Mouse (Mus musculus) cerebellum, adult 2 months (tissue): ENCODE results near the gene Tlcd2.

Source experiments
- CTCF ChIP-seq: fragments of 200-500 bp; IDR thresholded peaks from 2 replicates; pipeline ENCODE4 v1.5.1; 2011; ENCODE audit warnings: low read depth, mild to moderate bottlenecking, control low read depth, low read length, moderate library complexity, borderline replicate concordance; ENCODE audit not compliant: insufficient read depth
- POLR2A ChIP-seq: fragments of 200-500 bp; IDR thresholded peaks from 2 replicates; pipeline ENCODE4 v1.6.1; 2011; ENCODE audit warnings: low read length, control low read depth, borderline replicate concordance; ENCODE audit not compliant: insufficient read depth

DNA sequence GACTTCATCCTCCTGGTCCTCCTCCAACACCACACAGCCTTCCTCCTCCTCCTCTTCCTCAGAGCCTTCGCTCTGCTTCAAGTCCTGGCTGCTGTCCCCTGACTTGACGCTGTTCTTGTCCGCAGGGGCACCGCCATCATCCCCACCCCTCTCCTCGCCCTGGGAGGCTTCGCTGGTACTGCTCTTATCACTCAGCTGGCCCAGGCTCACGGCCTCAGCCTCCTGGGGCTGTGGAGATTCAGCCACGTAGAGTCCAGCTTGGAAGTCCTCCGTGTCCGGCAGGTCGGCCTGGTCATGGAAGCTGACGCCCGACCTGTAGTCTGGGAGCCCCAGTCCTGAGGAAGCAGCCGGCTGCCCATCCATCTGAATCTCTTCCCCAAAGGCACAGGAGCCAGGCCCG is 10.6 kb upstream of the Tlcd2 start:
- TF ChIP-seq CTCF (no peak), POLR2A (no peak)
